Mouse (Mus musculus) kidney, adult 10 weeks (tissue): ENCODE measurements around the gene Acsl5. TPM values are rescaled to one million over a fixed set of nuclear protein-coding genes. Genes with fewer than 3 reads are reported as not detected.

Experiments used
- polyA plus RNA-seq: library from polyadenylated mRNA; stranded (reverse); fragments of 350-450 nt; fragmentation: Illumina TruSeq; extraction: RNeasy Lipid Tissue Mini Kit (QIAGEN cat#74804); gene quantifications from one replicate; pipeline ENCODE4 v1.2.3, GENCODE M21; 2014; ENCODE audit warnings: low read depth, low replicate concordance

Gene Acsl5
- 225 TPM for polyA plus RNA-seq

DNA sequence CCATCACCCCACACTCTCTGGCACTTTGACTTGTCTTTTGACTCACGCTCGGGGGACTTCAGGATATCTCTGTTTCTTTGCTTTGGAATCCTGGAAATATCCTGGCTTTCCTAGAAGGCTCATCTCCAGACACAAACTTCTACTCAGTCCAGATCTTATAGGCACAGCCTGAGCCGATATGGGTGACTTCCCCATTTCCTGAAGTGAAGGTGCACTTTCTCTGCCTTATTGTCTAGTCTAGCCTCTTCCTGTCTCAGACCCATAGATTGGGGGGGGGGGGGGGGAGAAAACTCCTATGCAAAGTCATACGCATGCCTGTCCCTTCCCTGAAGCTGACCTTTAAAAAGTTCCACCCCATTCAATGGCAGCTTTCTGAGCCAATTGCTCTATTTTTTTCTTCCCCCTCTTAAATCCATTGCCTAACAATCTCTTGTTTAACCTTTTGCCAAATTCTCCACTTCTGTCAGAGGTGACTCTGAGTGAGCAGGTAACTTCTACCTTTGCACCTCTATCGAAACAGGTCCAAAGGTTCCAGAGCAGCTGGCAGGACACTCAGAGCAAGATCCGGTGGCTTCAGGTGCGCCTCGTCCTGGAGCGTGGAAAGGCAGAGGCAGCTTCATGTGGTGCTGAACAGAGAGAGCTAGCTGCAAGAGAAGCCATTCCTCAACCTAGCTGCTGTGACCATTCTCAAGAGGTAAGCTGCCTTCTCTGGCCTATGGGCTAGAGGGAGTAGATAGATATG, at the start of gene Acsl5:
TSS of gene Acsl5 (plus strand) at position 556 of the 742 bp plus-strand sequence.

GRCm38 (mm10) chr19:55241186-55241645, 10.5 kb upstream of the Acsl5 start, which contains the start of gene Gucy2g:
Gene Gucy2g, minus strand, starts transcription at chr19:55241236.

DNA sequence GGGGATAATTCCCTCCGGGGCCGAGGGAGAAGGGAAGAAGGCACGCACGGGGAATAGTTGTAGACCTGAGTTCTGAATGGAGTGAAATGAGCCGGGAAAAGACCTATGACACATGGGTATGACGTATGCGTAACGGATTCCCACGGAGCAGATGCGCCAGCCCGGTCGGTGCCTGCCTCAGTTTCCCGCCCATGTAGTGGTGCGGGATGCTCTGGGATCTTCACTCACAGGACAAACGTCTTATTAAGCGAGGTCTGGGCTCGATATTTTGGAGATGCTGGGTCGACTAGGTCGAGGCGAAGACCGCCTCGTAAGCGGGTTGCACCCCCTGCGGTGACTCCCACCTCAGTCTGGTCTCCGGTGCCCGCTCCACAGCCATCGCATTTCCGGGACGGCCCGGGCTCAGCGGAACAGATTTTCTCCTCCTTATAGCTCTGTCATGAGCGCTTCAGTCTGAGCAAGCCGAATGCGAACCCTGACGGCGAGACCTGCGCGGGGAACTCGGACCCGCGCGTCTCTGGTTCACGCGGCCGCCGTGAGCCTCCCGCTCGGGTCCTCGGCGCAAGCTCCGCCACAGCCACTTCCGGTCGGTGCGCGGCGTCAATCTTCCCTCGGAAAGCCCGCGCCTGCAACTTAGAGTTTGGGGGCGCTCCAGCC, 63.8 kb downstream of the Acsl5 start, which contains the start of gene Zdhhc6:
TSS of gene Zdhhc6 (minus strand) at position 581 of the 657 bp plus-strand sequence.

GRCm38 (mm10) chr19:55316109-55316714, 64.5 kb downstream of the Acsl5 start, which contains the start of gene Vti1a:
Gene Vti1a, plus strand, starts transcription at chr19:55316295.

Other genes with a start within 250 kb of the Acsl5 start
- 43.0 TPM for gene Gpam, start 124.7 kb upstream of the Acsl5 start, polyA plus RNA-seq
- not detected for gene Tectb, start 71.2 kb upstream of the Acsl5 start, polyA plus RNA-seq
- gene Gucy2g, start 10.7 kb upstream of the Acsl5 start, polyA plus RNA-seq = 0.12 TPM
- gene Zdhhc6, start 64.1 kb downstream of the Acsl5 start, polyA plus RNA-seq = 111 TPM
- 26.1 TPM for gene Vti1a, start 64.4 kb downstream of the Acsl5 start, polyA plus RNA-seq